Mouse (Mus musculus): ENCODE data around the gene Gm14180.
"Not testable (repeated sequence)": the region's sequence is repeated elsewhere in the genome, so short reads cannot be mapped to it uniquely, and the experiment has no call there.

Gene Gm14180

DNA sequence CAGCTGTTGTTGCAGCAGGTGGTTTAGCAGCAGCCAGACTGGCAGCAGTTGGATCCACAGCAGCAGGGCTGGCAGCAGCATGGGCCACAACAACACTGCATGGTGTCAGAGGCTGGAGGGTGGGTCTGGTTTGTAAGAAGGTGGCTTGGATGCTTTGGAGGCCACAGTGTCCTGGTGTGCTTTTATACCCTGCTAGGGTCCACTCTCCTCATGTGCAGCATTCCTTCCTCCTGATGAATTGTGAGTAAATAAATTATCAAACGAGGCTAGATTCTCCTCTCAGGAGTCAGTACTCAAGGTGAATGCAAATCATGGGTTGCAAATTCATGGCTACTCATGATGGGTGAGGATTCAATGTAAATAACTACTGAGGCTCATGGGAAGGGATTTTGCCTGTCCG lies at the start of gene Gm14180:
Gm14180 (minus strand) TSS at position 101 of the 400 bp plus-strand sequence.
- no peak for DNase-seq (ENCODE audit: low spot score in 2 of 2)

DNA sequence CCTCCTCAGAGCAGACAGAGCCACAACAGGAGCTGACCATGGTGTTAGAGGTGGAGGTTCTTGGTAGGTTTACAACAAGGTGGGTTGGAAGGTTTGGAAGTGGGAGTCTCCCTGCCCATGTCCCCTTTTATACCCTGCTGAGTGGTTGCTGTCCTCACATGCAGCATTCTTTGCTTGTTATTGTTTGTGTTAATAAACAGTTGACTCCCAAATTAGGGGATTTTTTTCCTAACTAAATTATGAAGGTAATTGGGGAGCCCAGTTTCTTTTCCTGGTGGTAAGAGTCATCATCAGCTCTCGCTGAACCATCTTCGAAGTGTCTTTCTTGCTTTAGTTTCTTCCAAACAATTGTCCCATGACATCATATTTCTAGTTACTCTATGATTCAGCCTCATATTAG lies 46.5 kb upstream of the Gm14180 start, which contains the start of gene Krtap4-8:
Krtap4-8 (minus strand) TSS at position 101 of the 400 bp plus-strand sequence.
- DNase-seq (ENCODE audit: low spot score in 2 of 2): no peak

DNA sequence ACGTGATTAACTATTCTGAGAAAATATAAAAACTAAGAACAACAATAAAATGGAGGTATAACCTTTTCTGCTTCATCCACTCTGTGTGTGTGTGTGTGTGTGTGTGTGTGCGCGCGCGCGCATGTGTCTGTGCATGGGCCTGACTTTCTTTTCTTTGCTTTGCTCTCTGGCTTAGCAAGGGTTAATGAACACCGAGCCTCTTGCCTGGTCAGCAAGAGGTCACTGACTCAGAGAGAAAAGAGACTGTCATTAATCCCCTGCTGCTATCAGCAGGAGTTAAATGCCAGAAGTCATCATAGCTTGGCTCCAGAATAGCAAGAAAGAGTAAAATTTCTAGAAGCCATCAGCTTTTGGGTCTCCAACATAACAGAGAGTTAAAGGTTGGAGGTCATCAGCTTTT lies 44.3 kb upstream of the Gm14180 start:
- no peak for DNase-seq (ENCODE audit: low spot score in 2 of 2)

GRCm38 (mm10) chr11:99772813-99773212 lies 38.7 kb upstream of the Gm14180 start, which contains the start of gene Gm11595:
Gm11595 (minus strand) TSS chr11:99772913.
- DNase-seq (ENCODE audit: low spot score in 2 of 2): not testable (repeated sequence)

- DNase-seq (ENCODE audit: low spot score in 2 of 2): no peak
These were observed 34.3 kb upstream of the Gm14180 start for GRCm38 (mm10) chr11:99768410-99768809.

DNA sequence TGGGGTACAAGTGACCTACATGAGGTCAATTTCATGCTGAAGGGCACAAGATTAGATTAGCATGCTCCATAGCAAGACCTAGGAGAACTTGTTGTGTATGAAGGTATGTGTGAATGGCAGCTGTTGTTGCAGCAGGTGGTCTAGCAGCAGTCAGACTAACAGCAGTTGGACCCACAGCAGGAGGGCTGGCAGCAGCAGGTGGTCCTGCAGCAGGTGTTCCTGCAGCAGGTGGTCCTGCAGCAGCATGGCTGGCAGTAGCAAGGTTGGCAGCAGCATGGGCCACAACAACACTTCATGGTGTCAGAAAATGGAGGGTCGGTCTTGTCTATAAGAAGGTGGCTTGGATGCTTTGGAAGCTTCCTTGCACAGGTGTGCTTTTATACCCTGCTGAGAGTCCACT lies 24.8 kb upstream of the Gm14180 start:
- DNase-seq (ENCODE audit: low spot score in 2 of 2): no peak

DNA sequence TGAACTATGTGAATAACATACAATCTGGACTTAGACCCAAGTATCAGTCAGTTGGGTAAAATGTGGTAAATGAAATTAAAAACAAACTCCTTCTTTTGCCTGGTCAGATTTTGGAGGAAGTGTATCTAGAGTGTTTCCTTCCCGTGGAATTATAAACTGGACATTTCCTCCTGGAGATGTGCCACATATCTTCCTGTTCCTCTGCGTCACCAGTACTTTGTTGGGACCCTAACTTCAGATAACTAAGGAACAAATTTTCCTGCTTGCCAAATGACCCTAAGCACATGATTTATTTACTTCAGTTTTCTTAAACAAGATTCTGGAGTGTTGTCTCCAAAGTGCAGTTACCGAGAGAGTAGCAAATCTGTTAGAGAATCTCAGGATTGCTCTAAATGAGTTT lies 9.9 kb upstream of the Gm14180 start:
- DNase-seq (ENCODE audit: low spot score in 2 of 2): no peak

DNA sequence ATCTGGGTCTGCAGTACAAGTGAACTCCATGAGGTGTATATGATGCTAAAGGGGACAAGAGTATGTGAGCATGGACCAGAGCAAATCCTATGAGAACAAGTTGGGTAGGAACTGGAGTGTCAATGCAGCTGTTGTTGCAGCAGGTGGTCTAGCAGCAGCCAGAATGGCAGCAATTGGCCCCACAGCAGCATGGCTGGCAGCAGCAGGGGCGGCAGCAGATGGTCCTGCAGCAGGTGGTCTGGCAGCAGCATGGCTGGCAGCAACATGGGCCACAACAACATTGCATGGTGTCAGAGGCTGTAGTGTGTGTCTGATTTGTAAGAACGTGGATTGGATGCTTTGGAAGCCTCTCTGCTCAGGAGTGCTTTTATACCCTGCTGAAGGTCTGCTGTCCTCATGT lies 10.0 kb downstream of the Gm14180 start:
- DNase-seq (ENCODE audit: low spot score in 2 of 2): no peak

DNA sequence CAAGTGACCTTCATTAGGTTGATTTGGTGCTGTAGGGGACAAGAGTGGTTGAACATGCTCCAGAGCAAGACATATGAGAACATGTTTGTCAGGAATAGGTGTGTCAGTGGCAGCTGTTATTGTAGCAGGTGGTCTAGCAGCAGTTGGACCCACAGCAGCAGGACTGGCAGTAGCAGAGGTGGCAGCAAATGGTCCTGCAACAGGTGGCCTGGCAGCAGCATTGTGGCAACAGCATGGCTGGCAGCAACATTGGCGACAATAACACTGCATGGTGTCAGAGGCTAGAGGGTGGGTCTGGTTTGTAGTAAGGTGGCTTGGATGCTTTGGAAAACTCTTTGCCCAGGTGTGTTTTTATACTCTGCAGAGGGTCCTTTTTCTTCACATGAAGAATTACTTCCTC lies 15.3 kb downstream of the Gm14180 start:
- DNase-seq (ENCODE audit: low spot score in 2 of 2): no peak

DNA sequence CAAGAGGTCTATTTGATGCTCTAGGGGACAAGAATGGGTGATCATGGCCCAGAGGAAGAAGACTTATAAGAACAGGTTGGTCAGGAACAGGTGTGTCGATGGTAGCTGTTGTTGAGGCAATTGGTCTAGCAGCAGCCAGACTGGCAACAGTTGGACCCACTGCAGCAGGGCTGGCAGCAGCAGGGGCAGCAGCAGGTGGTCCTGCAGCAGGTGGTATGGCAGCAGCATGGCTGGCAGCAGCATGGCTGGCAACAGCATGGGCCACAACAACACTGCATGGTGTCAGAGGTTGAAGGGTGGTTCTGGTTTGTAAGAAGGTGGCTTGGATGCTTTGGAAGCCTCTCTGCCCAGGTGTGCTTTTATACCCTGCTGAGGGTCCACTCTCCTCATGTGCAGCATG lies 43.6 kb downstream of the Gm14180 start, which contains the start of gene Gm14190:
Gm14190 (minus strand) TSS at position 278 of the 400 bp plus-strand sequence.
- no peak for DNase-seq (ENCODE audit: low spot score in 2 of 2)

DNA sequence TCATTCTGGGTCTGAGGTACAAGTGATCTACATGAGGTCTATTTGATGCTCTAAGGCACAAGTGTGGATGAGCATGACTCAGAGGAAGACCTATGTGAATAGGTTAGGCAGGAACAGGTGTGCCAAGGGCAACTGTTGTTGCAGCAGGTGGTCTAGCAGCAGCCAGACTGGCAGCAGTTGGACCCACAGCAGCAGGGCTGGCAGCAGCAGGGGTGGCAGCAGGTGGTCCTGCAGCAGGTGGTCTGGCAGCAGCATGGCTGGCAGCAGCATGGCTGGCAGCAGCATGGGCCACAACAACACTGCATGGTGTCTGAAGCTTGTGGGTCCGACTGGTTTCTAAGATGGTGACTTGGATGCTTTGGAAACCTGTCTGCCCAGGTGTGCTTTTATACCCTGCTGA lies 48.9 kb downstream of the Gm14180 start:
- not testable (repeated sequence) for DNase-seq (ENCODE audit: low spot score in 2 of 2)
